Mouse (Mus musculus) gastrocnemius, postnatal 25 days (tissue): ENCODE results near the gene Parm1. TPM values are rescaled to one million over a fixed set of nuclear protein-coding genes. Genes with fewer than 3 reads are reported as not detected.

ENCODE experiments used
- DNase-seq: peaks from one replicate; pipeline ENCODE4 v3.0.0; 2022
- total RNA-seq, 2 experiments: library from RNA; stranded (reverse); gene quantifications; 1 replicate in 1 of 2; 2 replicates in 1 of 2; pipeline ENCODE4 v1.2.3; 2021

Gene Parm1
- total RNA-seq, 2 experiments from 2014 or later, result 6.5 to 9.4 TPM

DNA sequence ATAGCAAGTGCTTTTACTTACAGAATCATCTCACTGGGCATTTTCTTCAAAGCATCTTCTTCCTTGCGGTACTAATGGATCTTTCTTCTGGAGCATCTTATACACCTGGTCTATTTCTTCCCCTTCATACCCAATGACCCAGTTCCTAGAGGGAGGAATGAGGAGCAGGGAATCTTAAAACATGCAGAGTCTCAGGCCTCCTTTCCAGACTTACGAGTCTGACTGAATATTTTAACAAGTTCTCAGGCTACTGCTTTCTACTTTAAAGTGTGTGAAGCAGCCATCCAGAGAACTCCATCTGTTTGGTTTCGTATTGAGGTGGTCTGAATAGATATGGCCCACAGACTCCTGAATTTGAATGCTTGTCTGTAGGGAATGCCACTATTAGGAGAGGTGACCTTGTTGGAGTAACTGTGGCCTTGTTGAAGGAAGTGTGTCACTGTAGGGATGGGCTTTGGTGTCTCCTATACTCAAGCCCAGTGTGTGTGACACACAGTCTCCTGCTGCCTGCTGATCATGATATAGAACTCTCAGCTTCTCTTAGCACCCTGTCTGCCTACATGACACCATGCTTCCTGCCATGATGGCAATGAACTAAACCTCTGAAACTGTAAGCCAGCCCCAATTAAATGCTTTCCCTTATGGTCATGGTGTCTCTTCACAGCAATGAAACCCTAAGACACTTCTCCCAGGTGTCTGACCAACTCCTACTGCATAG, 137.1 kb downstream of the Parm1 start:
- DNase-seq, result no peak

DNA sequence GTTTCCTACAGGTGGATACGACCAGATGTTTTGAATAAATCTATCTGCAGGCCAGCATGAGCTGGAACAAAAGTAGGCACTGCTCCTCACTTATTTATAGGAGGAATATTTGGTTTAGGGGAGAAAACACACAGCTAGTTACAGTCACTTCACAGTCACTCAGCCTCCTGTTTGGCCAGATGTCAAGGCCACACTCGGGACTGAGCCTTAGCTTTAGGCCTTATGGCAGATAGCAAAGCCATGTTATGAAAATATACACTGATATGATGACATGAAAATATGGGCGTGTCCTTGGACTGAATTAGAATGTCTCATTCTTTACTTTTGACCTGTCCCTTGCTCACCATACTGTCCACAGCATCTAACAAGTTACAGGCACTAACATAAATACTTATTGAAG, 137.8 kb downstream of the Parm1 start:
- DNase-seq, result no peak

DNA sequence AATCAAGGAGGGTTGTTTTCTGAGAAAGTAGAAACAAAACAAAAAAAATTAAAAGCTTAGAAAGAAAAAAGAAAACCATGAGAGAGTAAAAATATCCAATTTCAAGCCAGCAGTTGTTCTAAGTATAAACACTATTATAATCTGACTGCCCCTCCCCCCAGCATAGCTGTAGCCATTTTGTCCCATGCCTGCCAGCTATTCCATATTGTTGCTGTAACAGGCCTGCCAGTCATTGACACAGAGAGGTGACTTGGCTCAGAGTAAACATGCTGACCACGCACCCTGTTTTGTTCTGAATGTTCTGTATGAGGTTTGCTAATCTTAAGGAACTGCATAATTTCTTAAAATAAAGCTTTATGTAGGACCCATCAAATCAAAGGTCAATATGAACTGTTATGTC, 145.3 kb downstream of the Parm1 start:
- DNase-seq, result no peak

GRCm38 (mm10) chr5:91667127-91667526, 149.7 kb downstream of the Parm1 start:
- no peak for DNase-seq

GRCm38 (mm10) chr5:91669235-91669634, 151.8 kb downstream of the Parm1 start:
- DNase-seq, result no peak

Other genes with a start within 250 kb of the Parm1 start
- gene Btc, start 114.6 kb upstream of the Parm1 start, total RNA-seq, result under 1 TPM; 0.13 to 0.51 TPM